Mouse (Mus musculus): ENCODE results near the gene Vps37d.

- TF ChIP-seq CTCF (conservative IDR thresholded peaks at IDR 0.05; ENCODE audit: low read length) (no peak), POU5F1 (IDR thresholded peaks at IDR 0.05; ENCODE audit: borderline replicate concordance, low read length) (no peak)
Observed at GRCm38 (mm10) chr5:135072061-135072460, 6.0 kb downstream of the Vps37d start.

Measured in E14TG2a.4 (cell line).